Mouse (Mus musculus): ENCODE data around the gene Gpr108.

Gene Gpr108

DNA sequence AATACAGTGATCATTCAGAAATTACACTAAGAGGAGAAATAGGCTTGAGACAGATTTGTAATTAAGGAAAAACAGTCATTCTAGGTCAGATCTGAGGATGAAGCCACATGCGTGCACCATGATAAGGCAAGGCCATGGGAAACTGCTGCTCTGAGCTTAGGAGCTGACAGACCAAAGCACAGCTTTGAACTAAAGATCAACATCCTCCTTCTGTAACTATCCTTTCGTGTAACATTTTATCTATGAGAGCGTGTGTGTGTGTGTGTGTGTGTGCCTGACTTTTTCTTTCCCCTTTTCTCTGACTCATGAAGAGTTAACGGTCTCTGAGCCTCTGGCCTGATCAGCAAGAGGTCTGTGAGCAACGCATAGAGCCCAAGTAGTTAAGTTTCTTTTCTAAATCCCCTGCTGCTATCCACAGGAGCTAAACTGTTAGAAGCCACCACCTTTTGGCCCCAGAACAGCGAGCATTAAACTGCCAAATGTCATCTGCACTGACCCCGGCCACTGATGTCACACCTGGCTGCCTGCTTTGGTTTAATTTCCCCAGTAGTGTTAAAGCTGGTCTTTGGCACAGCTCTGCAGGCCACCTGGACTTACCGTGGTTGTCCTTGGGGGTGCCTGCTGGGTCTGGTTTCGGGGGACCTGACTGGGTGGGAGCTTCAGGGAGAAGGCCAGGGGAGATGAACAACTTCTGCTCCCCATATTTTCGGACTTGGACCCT, 4.4 kb downstream of the Gpr108 start:
- no peak for DNase-seq

DNA sequence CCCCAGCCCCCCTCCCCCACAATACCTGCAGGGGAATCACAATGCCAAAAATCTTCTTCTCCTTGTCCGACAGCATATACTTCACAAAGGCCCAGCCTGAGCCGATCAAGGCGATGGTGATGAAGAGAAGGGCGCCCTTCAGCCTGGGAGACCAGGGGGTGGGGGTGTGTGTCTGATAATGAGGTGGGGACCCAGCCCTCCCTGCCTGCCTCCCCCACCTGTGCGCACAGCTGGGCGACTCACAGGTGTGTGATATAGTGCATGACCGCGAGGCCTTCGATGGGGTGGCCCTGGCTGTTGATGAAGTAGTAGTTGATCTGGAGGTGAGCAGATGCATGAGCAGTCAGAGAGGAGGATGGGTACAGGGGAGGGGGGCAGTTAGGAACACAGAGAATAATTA, 11.1 kb downstream of the Gpr108 start:
- no peak for DNase-seq

DNA sequence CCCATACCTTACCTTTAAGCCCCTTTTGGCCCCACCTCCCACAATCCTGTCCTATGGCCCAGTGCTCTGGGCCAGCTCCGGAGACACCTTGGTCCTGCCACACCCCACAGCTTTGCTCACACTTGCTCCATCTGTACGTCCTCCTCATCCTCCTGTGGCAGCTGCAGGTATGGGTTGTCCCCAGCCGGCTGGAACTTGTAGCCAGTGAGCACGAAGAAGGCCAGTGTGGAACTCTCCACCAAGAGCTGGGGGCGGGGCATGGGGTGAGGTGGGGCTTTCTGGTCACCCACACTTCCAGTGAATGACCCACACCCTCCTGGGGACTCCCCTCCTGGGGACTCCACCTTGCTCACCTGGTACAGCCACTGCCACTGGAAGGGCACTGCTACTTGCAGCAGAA, 12.4 kb downstream of the Gpr108 start:
- no peak for DNase-seq

DNA sequence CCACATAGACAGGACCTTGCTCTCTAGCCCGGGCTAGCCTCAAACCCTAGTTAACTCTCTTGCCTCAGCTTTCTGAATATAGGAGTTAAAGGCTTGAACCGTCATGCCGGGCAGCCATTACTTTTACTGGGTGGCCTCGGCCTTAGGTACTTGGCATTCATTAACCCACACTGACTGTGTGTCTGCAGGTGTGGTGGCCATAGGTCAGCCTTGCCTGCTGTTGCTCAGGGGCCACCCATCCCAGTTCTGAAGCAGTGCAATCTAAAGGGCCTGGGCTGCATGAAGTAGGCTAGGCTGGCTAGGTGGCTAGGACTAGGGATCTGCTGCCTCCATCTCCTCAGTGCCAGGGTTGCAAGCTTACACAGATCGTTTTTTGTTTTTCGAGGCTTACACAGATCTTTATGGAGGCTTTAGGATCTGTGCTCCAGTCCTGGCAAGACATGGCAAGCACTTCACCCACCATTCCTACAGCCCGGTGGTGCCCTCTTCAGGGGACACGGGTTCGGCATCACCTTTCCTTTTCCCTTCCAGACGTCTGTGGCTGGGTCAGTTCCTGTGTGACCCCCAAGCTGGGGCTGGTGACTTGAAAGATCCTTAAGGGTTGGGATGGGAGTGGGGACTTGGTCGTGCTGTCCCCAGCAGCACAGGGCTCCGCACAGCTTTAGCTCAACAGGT, 13.9 kb downstream of the Gpr108 start:
- no peak for DNase-seq

DNA sequence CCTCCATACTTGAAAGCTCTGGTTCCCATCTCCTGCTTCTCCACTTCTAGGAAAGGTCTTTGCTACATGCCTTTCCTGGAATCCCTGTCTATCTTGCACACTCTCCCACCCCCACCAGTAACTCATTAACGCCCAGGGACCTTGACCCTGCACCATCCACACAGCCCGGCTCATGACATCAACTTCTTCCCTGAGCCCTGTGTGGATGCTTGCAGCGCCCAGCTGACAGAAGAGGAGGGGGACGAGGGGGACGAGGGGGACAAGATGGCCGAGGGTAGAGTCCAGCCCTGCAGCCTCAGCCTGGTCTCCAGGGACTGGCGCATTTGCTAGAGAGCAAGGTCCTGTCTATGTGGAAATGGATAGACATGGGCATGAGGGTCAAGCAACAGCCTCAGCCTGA, 15.2 kb downstream of the Gpr108 start:
- DNase-seq = no peak

DNA sequence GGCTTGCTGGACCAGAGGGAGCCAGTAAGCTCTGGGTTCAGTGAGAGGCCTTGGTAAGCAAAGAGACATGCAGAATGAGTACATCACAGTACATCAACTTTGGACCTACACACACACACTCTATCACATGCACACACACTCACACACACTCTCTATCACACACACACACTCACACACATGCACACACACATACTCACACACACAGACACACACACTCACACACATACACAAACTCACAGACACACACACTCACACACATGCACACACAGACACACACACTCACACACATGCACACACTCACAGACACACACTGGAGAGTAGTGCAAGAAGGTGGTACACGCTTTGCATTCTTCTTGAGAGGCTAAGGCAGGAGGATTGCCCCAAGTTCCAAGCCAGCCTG, 16.0 kb downstream of the Gpr108 start:
- no peak for DNase-seq

DNA sequence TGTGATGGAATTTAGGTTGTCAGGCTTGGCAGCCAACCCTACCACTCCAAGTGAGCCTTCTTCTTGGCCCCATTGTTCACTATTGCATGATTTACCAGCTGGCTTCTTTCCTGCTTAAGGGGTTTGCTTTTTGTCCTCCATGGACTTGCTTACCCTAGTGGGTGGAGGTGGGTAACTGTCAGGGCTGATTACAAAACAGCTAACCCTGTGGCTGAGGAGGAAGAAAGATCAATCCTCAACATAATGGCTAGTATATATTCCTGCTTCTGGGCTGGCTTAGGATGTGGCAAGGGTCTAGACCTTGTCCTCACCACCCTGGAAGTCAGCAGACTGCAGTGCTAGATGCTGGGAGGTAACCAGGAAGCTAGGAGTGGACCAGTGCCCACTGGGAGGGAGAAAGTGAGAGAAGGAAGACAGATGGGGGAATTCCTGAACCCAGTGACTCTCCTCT, 16.9 kb downstream of the Gpr108 start:
- DNase-seq = no peak

DNA sequence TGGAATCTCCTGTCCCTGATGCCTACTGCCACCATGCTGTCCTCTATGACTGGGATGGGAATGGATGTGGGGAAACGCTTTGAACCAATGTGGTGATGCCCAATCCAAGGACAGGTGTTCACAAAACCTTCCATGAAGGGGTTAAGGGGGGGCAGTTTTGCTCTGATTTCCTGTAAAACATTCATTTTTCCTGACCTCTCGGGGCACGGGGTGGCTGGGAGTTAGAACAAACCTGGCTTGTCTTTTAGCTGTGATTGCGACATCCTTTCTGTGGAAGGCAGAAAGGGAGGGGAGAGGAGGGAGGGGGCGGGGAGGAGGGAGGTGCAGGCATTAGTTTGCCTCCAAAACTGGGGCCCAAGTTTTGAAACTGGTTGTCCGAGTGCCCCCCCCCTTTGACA, 17.5 kb downstream of the Gpr108 start:
- no peak for DNase-seq

DNA sequence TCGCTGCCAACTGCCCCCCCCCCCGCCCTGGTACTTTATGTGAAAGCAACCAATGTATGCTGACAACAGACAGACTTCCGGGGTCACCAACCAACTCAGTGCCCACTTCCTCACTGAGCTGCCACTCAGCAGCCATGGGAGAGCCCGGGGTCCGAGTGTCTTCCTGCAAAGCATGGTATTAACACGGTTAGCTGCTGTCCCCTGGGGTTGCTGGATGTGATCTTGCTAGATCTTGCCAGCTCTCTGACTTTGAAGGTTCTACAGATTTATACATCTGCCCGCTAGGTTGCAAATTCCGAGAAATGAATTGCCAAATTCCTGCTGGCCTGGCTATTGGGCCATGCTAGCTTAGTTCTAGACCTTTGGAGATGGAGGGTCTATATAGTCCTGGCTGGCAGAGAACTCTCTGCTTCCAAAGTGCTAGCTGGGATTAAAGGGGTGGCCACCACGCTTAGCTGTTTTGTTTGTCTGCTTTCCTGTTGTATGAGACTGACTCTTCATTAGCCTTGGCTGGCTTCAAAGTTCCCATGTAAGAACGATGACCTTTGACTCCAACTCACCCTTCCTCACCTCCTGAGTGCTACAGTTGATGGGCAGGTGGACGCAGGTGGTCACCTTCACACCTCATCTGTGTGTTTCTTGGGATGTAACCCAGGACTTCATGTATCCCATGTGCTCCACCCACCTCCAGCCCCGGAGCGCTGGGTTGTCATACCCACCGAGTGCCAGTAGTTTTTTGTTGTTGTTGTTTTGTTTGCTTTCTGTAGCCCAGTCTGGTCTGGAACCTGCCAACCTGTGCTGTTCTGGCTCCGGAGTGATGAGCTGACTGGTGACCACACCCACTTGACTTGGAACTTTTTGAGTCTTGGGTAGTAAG, 18.2 kb downstream of the Gpr108 start:
- DNase-seq = no peak

DNA sequence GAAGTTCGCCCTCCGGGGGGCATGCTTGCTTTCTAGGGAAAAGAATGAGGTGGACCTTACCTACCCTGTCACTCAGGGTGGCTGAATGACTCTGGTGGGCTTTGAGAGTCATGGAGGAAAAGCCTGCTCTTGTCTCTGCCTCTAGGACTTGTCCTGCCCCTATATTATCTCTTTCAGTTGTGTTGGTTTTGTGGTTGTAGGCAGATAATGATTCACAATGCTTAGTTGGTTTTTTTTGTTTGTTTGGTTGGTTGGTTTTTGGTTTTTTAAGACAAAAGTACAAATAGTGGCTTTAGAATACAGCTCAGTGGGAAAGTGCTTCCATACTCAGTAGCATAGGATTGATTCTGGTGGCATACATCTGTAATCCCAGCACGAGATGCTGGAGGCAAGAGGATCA, 19.4 kb downstream of the Gpr108 start:
- no peak for DNase-seq

DNA sequence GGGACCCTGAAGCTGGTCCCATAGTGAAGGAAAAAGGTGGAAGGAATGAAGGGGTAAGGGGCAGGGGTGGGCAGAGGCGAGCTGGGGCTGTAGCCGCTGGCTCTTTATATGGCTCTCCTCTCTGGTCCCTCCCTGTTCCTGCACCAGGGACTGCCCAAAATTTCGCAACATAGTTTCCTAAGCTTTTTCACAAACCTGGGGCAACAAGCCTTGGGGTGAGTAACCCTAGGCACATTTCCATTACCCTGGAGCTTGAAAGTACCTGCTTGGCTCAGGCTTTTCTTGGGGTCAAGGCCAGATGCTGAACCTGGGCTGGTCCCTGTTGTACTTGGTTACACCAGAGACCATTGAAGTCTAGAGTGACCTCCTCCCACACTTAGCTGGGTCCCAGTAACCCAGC, 20.2 kb downstream of the Gpr108 start, which contains the start of gene C3:
C3 (minus strand) TSS at position 123 of the 400 bp plus-strand sequence.
- DNase-seq = no peak

DNA sequence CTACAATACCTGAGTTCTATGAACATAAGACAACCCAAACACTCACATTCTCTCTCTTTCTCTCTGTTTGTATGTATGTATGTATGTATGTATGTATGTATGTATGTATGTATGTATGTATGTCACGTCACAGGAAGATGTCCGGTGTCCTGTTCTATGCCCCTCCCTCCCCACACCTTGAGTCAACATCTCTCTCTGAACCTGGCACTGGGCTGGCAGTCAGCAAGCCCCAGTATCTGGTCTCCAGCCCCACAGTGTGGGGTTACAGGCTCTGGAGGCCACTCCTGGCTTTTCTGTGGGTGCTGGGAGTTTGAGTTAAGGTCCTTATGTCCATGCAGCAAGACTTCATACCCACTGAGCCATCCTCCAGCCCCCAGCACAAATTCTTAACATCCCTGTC, 20.8 kb downstream of the Gpr108 start:
- DNase-seq = no peak

DNA sequence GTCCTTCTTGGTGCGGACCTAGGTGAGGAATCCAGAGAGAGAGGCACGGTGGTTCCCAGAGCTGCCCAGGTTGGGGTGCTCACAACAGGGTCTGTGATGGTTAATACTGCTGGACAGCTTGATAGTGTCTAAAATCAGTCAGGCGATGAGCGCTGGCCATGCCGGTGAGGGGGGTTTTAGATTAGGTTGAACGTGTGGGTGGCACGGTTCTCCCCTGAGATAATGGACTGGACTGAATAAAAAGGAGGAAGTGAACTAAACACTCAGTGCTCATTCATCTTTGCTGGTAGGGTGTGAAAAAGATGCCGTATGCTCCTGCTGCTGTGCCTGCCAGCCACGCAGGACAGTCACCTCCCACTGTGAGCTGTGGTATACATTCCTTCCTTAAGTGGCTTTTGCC, 24.9 kb downstream of the Gpr108 start:
- no peak for DNase-seq

DNA sequence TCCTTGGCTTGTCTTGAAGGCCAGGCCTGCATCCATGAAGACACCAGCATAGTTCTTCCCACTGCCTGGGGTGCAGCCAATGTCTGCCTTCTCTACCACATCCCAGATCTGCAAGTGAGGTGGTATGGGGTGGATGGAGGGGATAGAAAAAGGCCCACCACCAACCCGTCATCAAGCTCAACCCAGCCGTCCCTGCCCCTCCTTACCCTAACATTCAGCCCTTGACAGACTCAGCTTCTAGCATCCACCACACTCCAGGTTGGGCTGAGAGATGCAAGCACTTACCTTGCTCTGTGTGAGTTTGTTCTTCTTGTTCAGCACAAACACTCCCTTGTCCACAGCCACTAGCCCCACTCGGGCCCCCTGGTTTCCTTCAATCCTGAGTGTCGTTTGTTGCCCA, 26.3 kb downstream of the Gpr108 start:
- DNase-seq = no peak

DNA sequence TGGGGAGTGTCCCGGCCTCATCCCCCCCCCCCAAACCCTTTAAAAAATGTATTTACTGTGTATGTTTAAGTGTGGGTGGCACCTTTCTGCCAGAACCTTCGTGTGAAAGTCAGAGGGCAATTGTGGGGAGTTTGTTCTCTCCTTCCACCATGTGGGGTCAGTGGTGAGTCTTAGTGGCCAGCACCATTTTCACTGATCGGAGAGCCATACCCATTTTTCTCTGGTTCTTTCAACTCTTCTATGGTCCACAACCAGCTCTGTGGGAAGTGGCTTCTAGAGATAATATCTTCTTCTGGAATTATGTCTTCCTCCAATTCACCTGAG, 28.4 kb downstream of the Gpr108 start:
- DNase-seq = peak; percentile 45

DNA sequence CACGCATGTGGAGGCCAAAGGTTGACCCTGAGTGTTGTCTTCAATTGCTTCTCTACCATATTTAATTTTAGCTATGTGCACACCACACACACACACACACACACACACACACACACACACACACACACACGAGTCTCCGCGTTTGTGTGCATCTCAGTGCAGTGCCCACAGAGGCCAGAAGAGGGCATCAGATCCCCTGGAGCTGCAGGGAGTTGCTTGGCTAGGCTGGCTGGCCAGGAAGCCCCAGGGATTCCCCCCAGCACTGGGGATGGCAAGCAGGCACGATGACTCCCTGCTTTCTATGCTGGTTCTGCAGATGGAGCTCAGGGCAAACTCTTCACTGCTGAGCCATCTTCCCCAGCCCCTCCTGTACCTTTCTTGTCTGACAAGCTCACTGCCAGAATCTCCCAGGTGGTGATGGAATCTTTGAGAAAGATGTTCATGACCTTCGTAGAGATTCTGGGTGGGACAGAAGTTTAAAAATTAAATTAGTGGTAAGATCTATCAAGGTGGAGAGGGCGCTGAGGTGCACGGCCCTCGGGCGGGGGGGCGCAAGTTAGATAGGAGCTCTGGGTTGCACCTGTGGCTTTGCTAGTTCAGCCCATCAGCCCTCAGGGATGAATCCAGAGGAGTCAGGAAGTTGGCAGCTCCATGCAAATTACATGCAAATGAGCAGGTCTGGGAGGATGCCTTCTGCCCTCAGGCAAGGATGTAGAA, 28.9 kb downstream of the Gpr108 start:
- peak; percentile 82 for DNase-seq

DNA sequence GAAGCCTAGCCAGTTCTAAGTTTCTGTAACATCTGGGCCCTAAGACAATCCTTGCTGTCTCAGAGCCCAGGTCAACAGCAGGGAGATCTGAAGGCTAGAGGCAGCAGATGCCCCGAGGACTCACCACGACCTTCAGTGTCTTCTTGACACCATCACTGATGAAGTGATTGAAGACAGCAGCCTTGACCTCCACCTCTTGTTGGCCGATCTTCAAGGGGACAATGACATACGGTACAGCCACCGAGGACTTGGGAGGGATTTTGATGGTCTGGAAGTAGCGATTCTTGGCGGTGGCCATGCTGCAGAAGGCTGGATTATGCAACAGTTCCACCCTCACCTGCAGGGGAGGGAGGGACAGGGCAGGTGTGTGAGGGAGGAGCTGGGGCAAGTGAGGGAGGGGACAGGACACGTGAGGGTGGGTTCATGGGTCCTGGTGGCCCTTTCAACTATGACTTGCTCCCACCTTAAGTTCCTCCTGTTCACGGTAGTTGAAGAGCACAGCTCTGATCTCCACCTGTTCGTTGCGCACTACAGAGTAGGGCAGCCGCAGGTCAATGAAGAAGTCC, 29.8 kb downstream of the Gpr108 start:
- DNase-seq = no peak

DNA sequence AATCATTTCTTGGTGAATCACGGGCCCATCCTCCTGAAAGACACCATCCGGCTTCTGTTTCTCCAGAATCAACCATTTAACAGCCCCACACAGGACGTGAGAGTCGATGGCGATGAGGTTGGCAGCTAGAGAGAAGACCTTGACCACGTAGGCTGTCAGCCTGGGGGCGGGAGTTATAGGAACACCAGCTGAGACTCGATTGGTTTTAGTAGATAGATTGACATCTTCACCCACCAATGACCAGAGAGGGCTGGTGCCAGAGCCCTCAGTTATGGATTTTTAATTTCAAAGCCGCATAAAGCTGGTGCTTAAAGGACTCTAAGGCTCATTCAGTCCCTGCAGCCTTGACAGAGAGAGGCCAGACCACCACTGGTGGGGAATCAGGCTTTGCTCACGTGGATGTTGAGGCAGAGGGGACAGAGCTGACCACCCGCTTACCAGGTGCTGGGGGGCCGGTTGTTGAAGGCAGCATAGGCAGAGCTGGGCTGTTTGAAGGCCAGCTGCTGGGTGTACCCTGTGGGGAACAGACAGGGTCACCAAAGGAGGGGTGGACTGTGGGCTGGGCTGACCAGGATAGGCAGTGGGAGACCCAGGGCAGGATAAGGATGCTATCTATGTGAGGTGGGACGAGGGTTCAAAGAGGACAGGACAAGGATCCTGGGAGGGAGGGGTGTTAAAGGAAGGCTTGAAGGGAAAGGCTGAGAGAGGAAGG, 33.4 kb downstream of the Gpr108 start:
- no peak for DNase-seq

DNA sequence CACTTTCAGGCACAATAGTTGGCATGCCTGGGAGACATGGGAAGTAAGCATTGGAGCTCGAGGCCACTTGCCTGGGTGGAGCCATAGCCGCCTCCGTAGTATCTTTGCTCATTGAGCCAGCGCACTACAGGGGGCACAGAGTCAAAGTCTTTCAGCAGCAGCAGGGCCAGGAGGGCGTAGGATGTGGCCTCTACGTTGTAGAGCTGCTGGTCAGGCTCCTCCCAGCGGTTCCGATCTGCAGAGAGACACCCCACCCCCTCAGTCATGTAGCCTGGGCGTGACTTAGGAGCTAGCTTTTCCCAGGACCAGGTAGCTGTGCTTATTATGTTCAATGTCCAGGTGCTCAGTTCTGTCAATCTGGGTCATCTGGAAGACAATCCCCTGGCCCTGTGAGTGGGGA, 36.7 kb downstream of the Gpr108 start:
- DNase-seq = no peak

DNA sequence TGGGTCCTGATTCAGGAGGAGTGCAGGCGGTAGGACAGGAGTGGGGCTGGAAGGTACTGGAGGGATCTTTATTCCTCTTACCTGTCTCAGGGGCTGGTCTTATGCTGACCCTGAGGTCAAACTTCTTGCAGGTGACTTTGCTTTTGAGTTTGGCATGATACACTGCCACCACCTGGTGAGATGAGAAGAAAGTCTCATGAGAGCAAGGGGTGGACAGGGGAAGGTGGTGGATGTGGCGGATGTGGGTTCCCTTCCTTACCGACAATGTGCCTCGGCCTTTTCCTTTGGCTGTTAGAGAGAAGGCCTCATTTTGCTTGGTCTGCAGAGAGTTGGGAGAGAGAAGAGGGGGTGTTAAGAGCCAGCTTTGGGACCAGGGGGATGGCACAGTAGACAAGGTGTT, 38.9 kb downstream of the Gpr108 start:
- DNase-seq = peak; percentile 70

DNA sequence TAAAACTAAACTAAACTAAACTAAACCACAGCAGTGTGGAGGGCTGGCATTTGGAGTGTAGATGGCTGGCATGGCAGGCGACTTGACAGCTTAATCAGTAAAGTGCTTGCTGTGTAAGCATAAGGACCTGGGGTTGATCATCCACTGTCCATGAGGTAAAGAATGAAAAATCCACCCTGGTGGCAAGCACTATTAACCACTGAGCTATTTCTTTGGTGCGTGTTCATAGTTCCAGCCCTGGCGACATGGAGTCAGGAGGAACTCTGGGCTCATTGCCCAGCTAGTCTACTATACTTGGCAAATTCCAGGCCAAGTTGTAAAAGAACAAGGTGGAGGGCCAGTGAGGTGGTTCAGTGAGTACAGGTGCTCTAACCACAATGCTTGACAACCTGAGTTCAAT, 40.3 kb downstream of the Gpr108 start:
- no peak for DNase-seq
